In genomic region chr4:117913421-117913820, GRCm38 (mm10) we compare ENCODE assay signal across 9 mouse cellular contexts. TPM values are rescaled to one million over a fixed set of nuclear protein-coding genes. Genes with fewer than 3 reads are reported as not detected.
DNase-seq lines count a peak whose midpoint lies in the region; ATAC-seq and TF ChIP-seq lines count a peak whose summit lies in the region.
"Had no signal": no experiment of that assay in that cellular context is flagged by ENCODE, and none has a peak within 500 bp of the region (broad histone marks: within the 10 kb centered on the region; RNA-seq: fewer than 3 reads in every experiment).

No protein-coding gene starts in this region.

- no peak for TF ChIP-seq POLR2A in olfactory bulb, adult 2 months (IDR thresholded peaks at IDR 0.05; ENCODE audit: insufficient read depth, low read depth, low read length)

- peak overlapping the region; percentile 99 for H3K4me2 ChIP-seq in embryonic facial prominence, embryonic 12.5 days (replicated peaks)
- peak overlapping the region; percentile 97 for H3K4me2 ChIP-seq in hindbrain, embryonic 15.5 days
- H3K4me2 ChIP-seq in liver, embryonic 13.5 days: peak overlapping the region; percentile 97

- H3K4me1 ChIP-seq in embryonic facial prominence, embryonic 12.5 days: peaks cover 28% of the 10 kb centered on the region
- peaks cover 68% of the 10 kb centered on the region for H3K4me1 ChIP-seq in hindbrain, embryonic 15.5 days (replicated peaks)
- peaks cover 79% of the 10 kb centered on the region for H3K4me1 ChIP-seq in liver, embryonic 13.5 days (replicated peaks)
- peaks cover 19% of the 10 kb centered on the region for H3K4me1 ChIP-seq in olfactory bulb, adult 2 months (ENCODE audit: control insufficient read depth, insufficient read depth, low read length)

- H3K27me3 ChIP-seq in embryonic facial prominence, embryonic 12.5 days: no peaks in the 10 kb centered on the region
- no peaks in the 10 kb centered on the region for H3K27me3 ChIP-seq in hindbrain, embryonic 15.5 days
- no peaks in the 10 kb centered on the region for H3K27me3 ChIP-seq in liver, embryonic 13.5 days

- H3K36me3 ChIP-seq in embryonic facial prominence, embryonic 12.5 days: peaks cover 15% of the 10 kb centered on the region
- H3K36me3 ChIP-seq in hindbrain, embryonic 15.5 days: peaks cover 13% of the 10 kb centered on the region
- peaks cover 25% of the 10 kb centered on the region for H3K36me3 ChIP-seq in liver, embryonic 13.5 days

- WGBS in embryonic facial prominence, embryonic 12.5 days: 42% methylated on average over 3 of the region's 3 CpGs
- WGBS in hindbrain, embryonic 15.5 days: 38% methylated on average over 3 of the region's 3 CpGs
- WGBS in liver, embryonic 13.5 days (ENCODE audit: insufficient replicate concordance): 71% methylated on average over 3 of the region's 3 CpGs
- 16% methylated on average over 3 of the region's 3 CpGs for WGBS in olfactory bulb, adult 2 months

- TF ChIP-seq CTCF in olfactory bulb, adult 2 months (IDR thresholded peaks at IDR 0.05; ENCODE audit: insufficient read depth, low read depth, low read length): no peak

- peak overlapping the region; percentile 85 for H3K4me3 ChIP-seq in embryonic facial prominence, embryonic 12.5 days
- peak overlapping the region; percentile 72 for H3K4me3 ChIP-seq in hindbrain, embryonic 15.5 days
- H3K4me3 ChIP-seq in liver, embryonic 13.5 days (replicated peaks): peak overlapping the region; percentile 87
- peak overlapping the region; percentile 81 for H3K4me3 ChIP-seq in olfactory bulb, adult 2 months (ENCODE audit: insufficient read depth, low read depth, low read length)

- no peak for ATAC-seq in embryonic facial prominence, embryonic 12.5 days (ENCODE audit: insufficient number of reproducible peaks, insufficient read depth, low FRiP score, low TSS enrichment)
- no peak for ATAC-seq in hindbrain, embryonic 15.5 days (ENCODE audit: low FRiP score, low read depth)
- no peak for ATAC-seq in liver, embryonic 13.5 days (ENCODE audit: low read depth)
- ATAC-seq in CD4-positive, CD25-positive, alpha-beta regulatory T cell, adult 4 months: no peak

- no peaks in the 10 kb centered on the region for H3K9me3 ChIP-seq in embryonic facial prominence, embryonic 12.5 days
- no peaks in the 10 kb centered on the region for H3K9me3 ChIP-seq in hindbrain, embryonic 15.5 days
- H3K9me3 ChIP-seq in liver, embryonic 13.5 days (replicated peaks): no peaks in the 10 kb centered on the region

- intact Hi-C loops in heart, postnatal 25 days (cut with DNase I): loop anchor here (5.0 kb wide), 1 partner anchor 264 kb away; no protein-coding TSS in a partner anchor

- 0 out of 2 replicates have a peak overlapping the region, but pooled peaks have one; percentile 5 for H3K9ac ChIP-seq in embryonic facial prominence, embryonic 12.5 days
- H3K9ac ChIP-seq in hindbrain, embryonic 15.5 days: peak overlapping the region; percentile 87
- H3K9ac ChIP-seq in liver, embryonic 13.5 days: peak overlapping the region; percentile 94

- peak; percentile 93 for DNase-seq in heart, adult 11 months
- no peak for DNase-seq in heart, postnatal 25 days (ENCODE audit: low spot score)
- no peak for DNase-seq in liver, embryonic 13.5 days
- DNase-seq in thymus, postnatal 10 days (ENCODE audit: low spot score in 2 of 2): no peak

- no peak overlapping the region for H3K27ac ChIP-seq in embryonic facial prominence, embryonic 12.5 days
- no peak overlapping the region; the same call in 1 of the 2 replicates for H3K27ac ChIP-seq in hindbrain, embryonic 15.5 days (replicated peaks)
- peak overlapping the region; percentile 40; the same call in 1 of the 2 replicates for H3K27ac ChIP-seq in liver, embryonic 13.5 days
- peak overlapping the region; percentile 92 for H3K27ac ChIP-seq in olfactory bulb, adult 2 months (ENCODE audit: insufficient read depth, low read depth, low read length)

RNA-seq across cellular contexts. Expression of gene Ipo13, which starts 1.4 kb away (rescaled TPM):
- total RNA-seq in heart, postnatal 25 days (2021): 10 to 100 TPM; 76.0 to 77.1 TPM
- polyA plus RNA-seq in embryonic facial prominence, embryonic 12.5 days (2016; fragmentation: Nextera tagmentation; extraction: Ambion mirVana): 50.3 and 52.6 TPM in 2 replicates
- polyA plus RNA-seq in hindbrain, embryonic 15.5 days (2015; fragmentation: Nextera tagmentation; extraction: Ambion mirVana): 62.3 and 68.8 TPM in 2 replicates
- polyA plus RNA-seq in liver, embryonic 13.5 days (2015; fragmentation: Nextera tagmentation; extraction: Ambion mirVana): 22.5 and 25.9 TPM in 2 replicates
- 213 TPM in 1 of 2 replicates, not detected in the other for polyA plus RNA-seq in olfactory bulb, adult 2 months (2012; ENCODE audit: insufficient read depth, insufficient read length, low replicate concordance, missing spikeins)
- polyA plus RNA-seq in CD4-positive, CD25-positive, alpha-beta regulatory T cell, adult 4 months (2017; shearing (Covaris generic)): 10 to 100 TPM; 15.7 to 21.2 TPM

RNA-seq across cellular contexts. Expression of gene Artn, which starts 16.1 kb away (rescaled TPM):
- under 1 TPM; 0.11 to 0.21 TPM for total RNA-seq in heart, postnatal 25 days (2021)
- polyA plus RNA-seq in embryonic facial prominence, embryonic 12.5 days (2016; fragmentation: Nextera tagmentation; extraction: Ambion mirVana): 2.4 and 3.4 TPM in 2 replicates
- polyA plus RNA-seq in hindbrain, embryonic 15.5 days (2015; fragmentation: Nextera tagmentation; extraction: Ambion mirVana): 0.87 and 0.92 TPM in 2 replicates
- polyA plus RNA-seq in liver, embryonic 13.5 days (2015; fragmentation: Nextera tagmentation; extraction: Ambion mirVana): 2.5 and 2.7 TPM in 2 replicates
- polyA plus RNA-seq in olfactory bulb, adult 2 months (2012; ENCODE audit: insufficient read depth, insufficient read length, low replicate concordance, missing spikeins): not detected in 2 replicates
- not detected for polyA plus RNA-seq in CD4-positive, CD25-positive, alpha-beta regulatory T cell, adult 4 months (2017; shearing (Covaris generic))

RNA-seq across cellular contexts. Expression of gene Dph2, which starts 21.6 kb away (rescaled TPM):
- 1 to 10 TPM; 3.2 to 4.4 TPM for total RNA-seq in heart, postnatal 25 days (2021)
- polyA plus RNA-seq in embryonic facial prominence, embryonic 12.5 days (2016; fragmentation: Nextera tagmentation; extraction: Ambion mirVana): 21.0 and 21.7 TPM in 2 replicates
- 21.8 and 23.6 TPM in 2 replicates for polyA plus RNA-seq in hindbrain, embryonic 15.5 days (2015; fragmentation: Nextera tagmentation; extraction: Ambion mirVana)
- 9.8 and 10.5 TPM in 2 replicates for polyA plus RNA-seq in liver, embryonic 13.5 days (2015; fragmentation: Nextera tagmentation; extraction: Ambion mirVana)
- polyA plus RNA-seq in olfactory bulb, adult 2 months (2012; ENCODE audit: insufficient read depth, insufficient read length, low replicate concordance, missing spikeins): not detected in 2 replicates
- polyA plus RNA-seq in CD4-positive, CD25-positive, alpha-beta regulatory T cell, adult 4 months (2017; shearing (Covaris generic)): 10 to 100 TPM; 33.3 to 40.3 TPM

RNA-seq across cellular contexts. Expression of gene Atp6v0b, which starts 26.3 kb away (rescaled TPM):
- 100 to 1,000 TPM; 111 to 127 TPM for total RNA-seq in heart, postnatal 25 days (2021)
- 181 and 194 TPM in 2 replicates for polyA plus RNA-seq in embryonic facial prominence, embryonic 12.5 days (2016; fragmentation: Nextera tagmentation; extraction: Ambion mirVana)
- polyA plus RNA-seq in hindbrain, embryonic 15.5 days (2015; fragmentation: Nextera tagmentation; extraction: Ambion mirVana): 570 and 601 TPM in 2 replicates
- polyA plus RNA-seq in liver, embryonic 13.5 days (2015; fragmentation: Nextera tagmentation; extraction: Ambion mirVana): 158 and 159 TPM in 2 replicates
- polyA plus RNA-seq in olfactory bulb, adult 2 months (2012; ENCODE audit: insufficient read depth, insufficient read length, low replicate concordance, missing spikeins): not detected in 2 replicates
- polyA plus RNA-seq in CD4-positive, CD25-positive, alpha-beta regulatory T cell, adult 4 months (2017; shearing (Covaris generic)): 10 to 100 TPM; 91.3 to 92.4 TPM

RNA-seq across cellular contexts. Expression of gene B4galt2, which starts 30.1 kb away (rescaled TPM):
- total RNA-seq in heart, postnatal 25 days (2021): 1 to 10 TPM; 4.5 to 5.2 TPM
- polyA plus RNA-seq in embryonic facial prominence, embryonic 12.5 days (2016; fragmentation: Nextera tagmentation; extraction: Ambion mirVana): 42.8 and 43.1 TPM in 2 replicates
- polyA plus RNA-seq in hindbrain, embryonic 15.5 days (2015; fragmentation: Nextera tagmentation; extraction: Ambion mirVana): 56.5 and 69.5 TPM in 2 replicates
- polyA plus RNA-seq in liver, embryonic 13.5 days (2015; fragmentation: Nextera tagmentation; extraction: Ambion mirVana): 1.8 and 1.9 TPM in 2 replicates
- polyA plus RNA-seq in olfactory bulb, adult 2 months (2012; ENCODE audit: insufficient read depth, insufficient read length, low replicate concordance, missing spikeins): not detected in 2 replicates
- polyA plus RNA-seq in CD4-positive, CD25-positive, alpha-beta regulatory T cell, adult 4 months (2017; shearing (Covaris generic)): not detected
- total RNA-seq: hematopoietic stem cell, adult 5-6 weeks had no signal

Comparison
In these comparisons a context has a peak if more than half of its experiments do, and no peak if none do; other contexts are left out.
1. H3K27ac ChIP-seq: peak in liver, embryonic 13.5 days (single experiment) and olfactory bulb, adult 2 months (single experiment); none in embryonic facial prominence, embryonic 12.5 days (single experiment) and hindbrain, embryonic 15.5 days (single experiment).
2. H3K9ac ChIP-seq: peak in every context shown above with its lines; median percentile 94 in liver, embryonic 13.5 days; 87 in hindbrain, embryonic 15.5 days; 5 in embryonic facial prominence, embryonic 12.5 days.
3. RNA of gene Dph2, which starts 21.6 kb away (polyA plus RNA-seq): 33.3 to 40.3 TPM in CD4-positive, CD25-positive, alpha-beta regulatory T cell, adult 4 months, 21.8 to 23.6 TPM in hindbrain, embryonic 15.5 days, 21.0 to 21.7 TPM in embryonic facial prominence, embryonic 12.5 days and 9.8 to 10.5 TPM in liver, embryonic 13.5 days; not detected in olfactory bulb, adult 2 months; every median in the first group is over 10 times any median in the second.
4. Peak in every context shown above with its lines, with median percentiles within 50 percentile points of each other: H3K4me2 ChIP-seq and H3K4me3 ChIP-seq.